Mouse (Mus musculus): ENCODE measurements around the gene Ccdc73.

DNA sequence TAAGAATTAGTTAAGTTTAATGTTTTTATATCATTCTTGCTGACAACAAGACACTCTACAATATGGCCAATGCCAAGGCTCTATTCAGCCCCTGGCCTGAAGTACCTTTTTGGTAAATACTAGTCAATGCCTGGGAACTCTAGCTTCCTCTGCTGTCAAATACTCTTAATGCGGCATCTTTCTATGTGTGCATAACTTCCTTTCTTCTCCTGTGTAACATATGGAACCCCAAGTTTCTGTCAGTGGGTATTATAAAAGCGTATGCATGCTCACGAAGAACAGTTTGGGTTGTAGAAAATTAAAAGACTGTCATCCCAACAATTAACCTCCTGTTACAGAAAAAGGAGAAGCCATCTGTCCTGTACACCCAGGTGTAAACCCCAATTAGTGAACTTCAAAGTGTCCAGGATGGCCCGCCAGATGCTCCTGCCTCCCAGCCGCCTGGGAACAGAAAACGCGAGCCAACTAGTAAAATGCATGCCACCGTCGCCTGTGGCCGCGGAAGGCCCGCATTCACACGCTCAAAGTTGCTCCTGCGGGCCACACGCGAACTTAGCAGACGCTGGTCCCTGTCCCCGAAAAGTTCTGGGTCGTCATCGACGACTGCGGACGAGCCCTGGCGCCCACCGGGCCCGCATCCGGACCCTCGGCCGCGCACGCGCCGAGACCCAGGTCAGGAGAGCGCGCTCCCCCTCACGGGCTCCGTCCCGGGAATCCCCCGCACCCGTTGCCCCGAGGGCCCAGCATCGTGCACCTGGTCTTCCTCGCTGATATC is 148.8 kb downstream of the Ccdc73 start:
- TF ChIP-seq CTCF (IDR thresholded peaks at IDR 0.05; ENCODE audit: extremely low read depth, insufficient read depth, insufficient read length, insufficient replicate concordance) (no peak), POLR2A (IDR thresholded peaks at IDR 0.05; ENCODE audit: low read depth, low read length) (no peak)

Measured in spleen, adult 2 months (tissue).